Mouse (Mus musculus) forelimb bud, embryonic 11.5 days (tissue): ENCODE data around the gene Lrig1.
"Not testable (repeated sequence)": the region's sequence is repeated elsewhere in the genome, so short reads cannot be mapped to it uniquely, and the experiment has no call there.

Experiments used
- DNase-seq: peaks from one replicate; pipeline ENCODE4 v3.0.0-alpha.2; 2012; ENCODE audit warnings: low read depth, low spot score

Gene Lrig1

DNA sequence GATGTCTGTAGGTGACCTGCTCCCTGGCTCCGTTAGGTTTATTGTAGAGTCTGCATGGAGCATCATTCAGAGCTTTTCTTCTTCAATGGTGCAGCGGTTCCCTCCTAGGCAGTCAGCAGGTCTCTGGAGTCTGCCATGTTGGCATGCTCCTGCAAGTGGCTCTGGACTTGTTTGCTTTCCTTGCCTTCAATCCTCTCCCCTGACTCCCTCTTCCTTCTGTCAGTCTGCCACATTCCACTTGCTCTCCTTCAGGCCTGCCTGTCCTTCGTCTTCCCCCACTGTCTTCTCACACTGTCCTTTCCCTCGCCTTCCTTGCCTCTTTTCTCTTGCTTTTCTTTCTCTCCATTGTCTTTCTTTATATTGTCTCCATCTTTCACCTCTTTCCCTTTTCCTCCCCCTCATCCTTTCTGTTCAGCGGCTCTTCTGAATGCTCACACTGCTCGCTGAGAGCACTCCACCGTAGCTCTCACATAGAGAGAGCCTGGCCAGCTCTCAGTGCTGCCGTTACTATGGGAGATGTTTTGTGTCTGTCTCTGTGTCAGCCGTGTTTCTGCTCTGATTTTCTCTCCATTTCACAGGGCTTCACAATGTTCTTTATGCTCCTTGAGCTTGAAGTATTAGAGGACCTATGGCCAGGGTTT lies 124.3 kb downstream of the Lrig1 start:
- DNase-seq = no peak

DNA sequence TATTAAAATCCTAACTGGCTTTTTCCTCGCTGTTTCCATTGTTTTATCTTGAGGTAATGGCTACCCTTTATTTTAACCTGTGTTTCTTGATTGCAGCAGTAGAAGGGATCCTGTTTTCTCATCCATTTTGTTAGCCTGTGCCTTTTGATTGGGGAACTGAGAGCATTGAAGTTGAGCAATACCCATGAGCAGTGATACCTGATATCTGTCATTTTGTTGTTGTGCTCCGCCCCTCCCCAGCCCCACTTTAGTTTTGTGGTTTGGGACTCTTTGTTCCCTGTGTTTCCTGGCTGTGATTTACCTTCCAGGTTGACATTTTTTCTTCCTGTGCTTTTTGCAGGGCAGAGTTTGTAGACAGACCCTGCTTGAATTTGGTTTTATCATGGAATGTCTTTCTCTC lies 131.9 kb downstream of the Lrig1 start:
- DNase-seq = no peak

DNA sequence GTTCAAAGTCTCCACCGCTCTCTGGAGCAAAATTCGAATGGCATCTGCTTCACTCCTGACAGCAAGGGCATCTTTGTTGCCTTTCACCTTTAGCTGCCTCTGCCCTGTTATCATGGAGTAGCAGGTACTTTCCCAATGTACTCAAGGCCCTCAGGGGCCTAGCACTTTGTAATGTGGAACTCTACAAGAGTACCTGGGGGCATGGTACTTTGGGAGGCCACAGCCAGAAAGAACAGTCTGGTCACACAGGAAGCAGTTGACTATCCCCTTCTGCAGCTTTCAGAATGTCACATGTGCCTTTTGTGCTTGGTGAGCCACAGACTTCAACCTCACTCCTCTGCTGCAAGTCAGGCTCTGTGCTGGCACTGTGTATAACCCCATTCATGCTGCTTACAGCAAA lies 134.2 kb downstream of the Lrig1 start:
- no peak for DNase-seq

- DNase-seq = no peak
Measured at GRCm38 (mm10) chr6:94563203-94563940, 136.6 kb downstream of the Lrig1 start.

DNA sequence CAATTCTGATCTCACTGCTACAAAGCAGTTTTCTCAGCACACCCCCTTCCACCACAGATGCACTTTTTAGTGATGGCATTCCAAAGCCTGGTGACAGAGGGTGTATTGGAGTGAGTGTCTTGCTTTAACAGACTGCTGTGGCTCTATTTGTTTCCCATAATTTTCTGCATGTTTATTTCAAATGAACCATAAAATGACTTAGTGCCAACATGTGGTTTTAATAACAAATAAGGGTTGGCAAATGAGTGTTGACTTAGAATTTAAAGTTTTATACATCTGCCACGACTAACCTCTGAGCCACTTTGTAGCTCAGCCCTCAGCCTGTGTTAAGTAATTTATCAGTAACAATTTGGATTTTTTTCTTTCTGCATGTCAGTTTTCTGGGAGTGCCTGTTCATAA lies 138.6 kb downstream of the Lrig1 start:
- DNase-seq = no peak

- no peak for DNase-seq
Measured at GRCm38 (mm10) chr6:94560896-94561295, 139.1 kb downstream of the Lrig1 start.

GRCm38 (mm10) chr6:94558603-94559002 lies 141.4 kb downstream of the Lrig1 start:
- DNase-seq = not testable (repeated sequence)
